Mouse (Mus musculus): ENCODE measurements at regions not wholly inside any gene's neighbourhood (a gene's known extent, or its start where the extent isn't known, plus 50 kb on each side); places are given as distances from the start of the nearest gene placed in this dataset.

DNA sequence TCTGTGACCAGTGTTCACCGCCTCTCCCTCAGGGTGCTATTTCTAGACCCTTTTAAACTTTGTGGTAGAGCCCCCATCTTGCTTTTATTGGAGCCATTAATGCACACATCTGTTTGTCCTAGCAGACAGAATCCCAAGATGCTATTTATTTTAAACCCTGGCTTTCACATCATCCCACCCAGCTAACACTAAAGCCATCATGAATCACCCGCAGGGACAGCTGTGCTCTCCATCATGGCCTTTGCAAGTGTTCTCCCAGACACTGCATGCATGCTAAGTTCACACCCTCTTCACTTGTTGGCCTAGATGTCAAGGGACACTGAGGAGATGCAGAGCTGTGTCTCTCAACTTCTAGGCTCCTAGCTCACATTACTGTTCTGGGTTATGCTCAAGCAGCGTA is 220.9 kb upstream of the Igfbp3 start:
- no peak for DNase-seq
- TF ChIP-seq CTCF (conservative IDR thresholded peaks at IDR 0.05; ENCODE audit: insufficient read depth, insufficient read length, low read depth, low read length) (no peak), POLR2A (IDR thresholded peaks at IDR 0.05; ENCODE audit: low read depth, low read length) (no peak)
- Histone ChIP-seq H3K27me3 (replicated peaks; ENCODE audit: control insufficient read depth, insufficient read depth, low read length) (no peaks in the 10 kb centered on the region), H3K4me3 (ENCODE audit: insufficient read depth, low read depth, low read length) (no peak overlapping the region), H3K4me1 (ENCODE audit: control insufficient read depth, insufficient read depth, low read length) (no peaks in the 10 kb centered on the region), H3K27ac (ENCODE audit: insufficient read depth, low read depth, low read length) (no peak overlapping the region), H3K36me3 (ENCODE audit: control insufficient read depth, insufficient read depth, low read length) (no peaks in the 10 kb centered on the region)
- WGBS: 87% methylated on average over 3 of the region's 3 CpGs

- Histone ChIP-seq H3K27me3 (replicated peaks; ENCODE audit: control insufficient read depth, insufficient read depth, low read length) (no peaks in the 10 kb centered on the region), H3K36me3 (ENCODE audit: control insufficient read depth, insufficient read depth, low read length) (no peaks in the 10 kb centered on the region), H3K4me3 (ENCODE audit: insufficient read depth, low read depth, low read length) (no peak overlapping the region), H3K27ac (ENCODE audit: insufficient read depth, low read depth, low read length) (no peak overlapping the region), H3K4me1 (ENCODE audit: control insufficient read depth, insufficient read depth, low read length) (no peaks in the 10 kb centered on the region)
- DNase-seq: no peak
- 82% methylated on average over 4 of the region's 4 CpGs for WGBS
- TF ChIP-seq POLR2A (IDR thresholded peaks at IDR 0.05; ENCODE audit: low read depth, low read length): no peak
- no peak for TF ChIP-seq CTCF (conservative IDR thresholded peaks at IDR 0.05; ENCODE audit: insufficient read depth, insufficient read length, low read depth, low read length)
Observed at GRCm38 (mm10) chr11:7427771-7428170, 214.0 kb upstream of the Igfbp3 start.

- TF ChIP-seq POLR2A (IDR thresholded peaks at IDR 0.05; ENCODE audit: low read depth, low read length): no peak
- TF ChIP-seq CTCF (conservative IDR thresholded peaks at IDR 0.05; ENCODE audit: insufficient read depth, insufficient read length, low read depth, low read length): no peak
- no peak overlapping the region for H3K4me3 ChIP-seq (ENCODE audit: insufficient read depth, low read depth, low read length)
- no peaks in the 10 kb centered on the region for H3K4me1 ChIP-seq (ENCODE audit: control insufficient read depth, insufficient read depth, low read length)
- no peak for DNase-seq
- 94% methylated on average over 1 of the region's 1 CpGs for WGBS
- no peaks in the 10 kb centered on the region for H3K36me3 ChIP-seq (ENCODE audit: control insufficient read depth, insufficient read depth, low read length)
- no peak overlapping the region for H3K27ac ChIP-seq (ENCODE audit: insufficient read depth, low read depth, low read length)
- H3K27me3 ChIP-seq (replicated peaks; ENCODE audit: control insufficient read depth, insufficient read depth, low read length): no peaks in the 10 kb centered on the region
Observed at GRCm38 (mm10) chr11:7425233-7425632, 211.5 kb upstream of the Igfbp3 start.

DNA sequence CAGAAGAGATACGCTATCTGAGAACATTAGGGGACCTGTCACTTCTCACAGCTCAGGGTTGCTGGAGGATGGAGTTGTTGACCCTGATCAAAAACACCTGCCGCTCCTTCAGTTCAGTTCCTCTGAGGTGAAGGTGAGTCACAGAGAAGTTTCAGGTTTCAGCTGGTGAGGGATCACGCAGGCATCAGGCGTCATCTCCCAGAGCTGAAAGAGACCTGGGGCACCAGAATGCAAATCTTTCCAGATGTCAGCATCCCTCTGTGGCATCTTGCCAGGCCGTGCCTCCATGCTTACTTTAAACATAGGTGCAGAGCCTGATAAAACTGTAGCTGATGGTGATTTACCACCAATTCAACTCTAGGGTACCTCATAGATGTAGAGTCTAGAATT is 210.4 kb upstream of the Igfbp3 start:
- H3K4me1 ChIP-seq (ENCODE audit: control insufficient read depth, insufficient read depth, low read length): no peaks in the 10 kb centered on the region
- peak; percentile 12 for DNase-seq
- no peak overlapping the region for H3K4me3 ChIP-seq (ENCODE audit: insufficient read depth, low read depth, low read length)
- H3K36me3 ChIP-seq (ENCODE audit: control insufficient read depth, insufficient read depth, low read length): no peaks in the 10 kb centered on the region
- 60% methylated on average over 5 of the region's 5 CpGs for WGBS
- no peaks in the 10 kb centered on the region for H3K27me3 ChIP-seq (replicated peaks; ENCODE audit: control insufficient read depth, insufficient read depth, low read length)
- no peak overlapping the region for H3K27ac ChIP-seq (ENCODE audit: insufficient read depth, low read depth, low read length)
- TF ChIP-seq CTCF (conservative IDR thresholded peaks at IDR 0.05; ENCODE audit: insufficient read depth, insufficient read length, low read depth, low read length): no peak
- no peak for TF ChIP-seq POLR2A (IDR thresholded peaks at IDR 0.05; ENCODE audit: low read depth, low read length)

DNA sequence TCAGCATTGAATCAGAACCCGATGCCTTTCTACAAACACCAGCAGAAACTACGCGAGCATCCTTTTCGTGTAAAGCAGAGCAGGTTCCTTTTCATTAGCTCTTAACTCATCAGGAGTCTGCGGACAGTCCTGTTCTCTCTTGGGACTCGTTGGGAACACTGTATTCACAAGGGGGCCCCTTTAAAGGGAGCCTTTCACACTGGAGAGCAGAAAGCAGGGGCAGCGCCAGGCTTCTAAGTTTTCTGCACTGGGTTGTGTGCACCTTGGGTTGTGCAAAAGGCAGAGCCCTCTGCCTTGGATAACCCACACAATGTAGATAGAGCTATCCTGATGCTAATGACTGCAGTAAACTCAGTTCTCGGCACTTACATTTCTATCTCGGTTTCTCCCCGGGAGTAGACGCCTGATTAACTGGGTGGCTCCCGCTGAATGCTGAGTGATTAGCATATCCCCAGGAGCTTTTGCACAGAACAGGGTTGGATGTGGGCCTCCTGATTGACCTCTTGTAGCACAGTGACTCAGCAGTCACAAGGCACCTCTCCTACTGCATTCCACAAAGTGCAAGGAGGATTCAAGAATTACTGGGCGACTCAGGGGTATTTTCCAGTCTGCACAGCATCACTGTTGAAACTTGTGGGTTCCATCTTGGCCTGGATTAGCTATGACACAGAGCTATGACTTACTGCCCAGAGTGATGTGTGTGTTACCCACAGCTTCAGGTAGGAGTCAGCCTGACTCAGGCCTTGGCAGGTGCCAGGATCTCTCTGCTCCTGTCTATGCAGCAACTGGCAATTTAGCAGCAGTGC is 209.8 kb upstream of the Igfbp3 start:
- H3K27ac ChIP-seq (ENCODE audit: insufficient read depth, low read depth, low read length): no peak overlapping the region
- peak; percentile 56 for DNase-seq
- TF ChIP-seq POLR2A (IDR thresholded peaks at IDR 0.05; ENCODE audit: low read depth, low read length): no peak
- TF ChIP-seq CTCF (conservative IDR thresholded peaks at IDR 0.05; ENCODE audit: insufficient read depth, insufficient read length, low read depth, low read length): no peak
- WGBS: 32% methylated on average over 13 of the region's 13 CpGs
- no peaks in the 10 kb centered on the region for H3K36me3 ChIP-seq (ENCODE audit: control insufficient read depth, insufficient read depth, low read length)
- no peak overlapping the region for H3K4me3 ChIP-seq (ENCODE audit: insufficient read depth, low read depth, low read length)
- no peaks in the 10 kb centered on the region for H3K4me1 ChIP-seq (ENCODE audit: control insufficient read depth, insufficient read depth, low read length)
- H3K27me3 ChIP-seq (replicated peaks; ENCODE audit: control insufficient read depth, insufficient read depth, low read length): no peaks in the 10 kb centered on the region

GRCm38 (mm10) chr11:7412631-7413030 is 198.9 kb upstream of the Igfbp3 start:
- Histone ChIP-seq H3K4me3 (ENCODE audit: insufficient read depth, low read depth, low read length) (no peak overlapping the region), H3K27me3 (replicated peaks; ENCODE audit: control insufficient read depth, insufficient read depth, low read length) (no peaks in the 10 kb centered on the region), H3K36me3 (ENCODE audit: control insufficient read depth, insufficient read depth, low read length) (no peaks in the 10 kb centered on the region), H3K4me1 (ENCODE audit: control insufficient read depth, insufficient read depth, low read length) (no peaks in the 10 kb centered on the region), H3K27ac (ENCODE audit: insufficient read depth, low read depth, low read length) (no peak overlapping the region)
- TF ChIP-seq CTCF (conservative IDR thresholded peaks at IDR 0.05; ENCODE audit: insufficient read depth, insufficient read length, low read depth, low read length) (no peak), POLR2A (IDR thresholded peaks at IDR 0.05; ENCODE audit: low read depth, low read length) (no peak)
- WGBS: 79% methylated on average over 3 of the region's 3 CpGs
- DNase-seq: no peak

DNA sequence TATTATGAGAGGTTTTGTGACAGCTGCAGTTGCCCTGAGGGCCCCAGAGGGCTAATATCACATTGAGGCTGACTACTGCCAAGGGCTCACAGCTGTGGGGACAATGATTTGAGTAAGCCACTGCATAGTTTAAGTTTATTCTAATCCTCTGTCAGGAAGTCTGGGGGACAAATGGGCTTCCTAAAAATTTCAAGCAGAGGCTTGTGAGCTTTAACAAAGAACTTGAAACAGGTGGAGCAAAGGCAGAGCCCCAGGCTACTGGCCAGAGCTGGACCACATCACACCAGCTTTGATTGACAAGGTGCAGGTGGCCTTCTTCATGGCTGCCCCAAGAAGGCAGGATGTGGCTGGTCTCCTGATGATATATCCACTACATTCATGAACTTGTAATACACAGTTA is 195.3 kb upstream of the Igfbp3 start:
- TF ChIP-seq CTCF (conservative IDR thresholded peaks at IDR 0.05; ENCODE audit: insufficient read depth, insufficient read length, low read depth, low read length): no peak
- TF ChIP-seq POLR2A (IDR thresholded peaks at IDR 0.05; ENCODE audit: low read depth, low read length): no peak
- H3K4me1 ChIP-seq (ENCODE audit: control insufficient read depth, insufficient read depth, low read length): no peaks in the 10 kb centered on the region
- no peak overlapping the region for H3K4me3 ChIP-seq (ENCODE audit: insufficient read depth, low read depth, low read length)

More for the DNA sequence above, 195.3 kb upstream of the Igfbp3 start:
- DNase-seq: no peak
- Histone ChIP-seq H3K27ac (ENCODE audit: insufficient read depth, low read depth, low read length) (no peak overlapping the region), H3K36me3 (ENCODE audit: control insufficient read depth, insufficient read depth, low read length) (no peaks in the 10 kb centered on the region), H3K27me3 (replicated peaks; ENCODE audit: control insufficient read depth, insufficient read depth, low read length) (no peaks in the 10 kb centered on the region)

All from kidney, adult 2 months (tissue).